29 mouse cellular contexts compared by ENCODE assay signal in genomic region chr7:76562506-76562905, GRCm38 (mm10).
A peak's percentile ranks its signal among the peaks of the same experiment; 100 is the strongest.
DNase-seq lines count a peak whose midpoint lies in the region; ATAC-seq and TF ChIP-seq lines count a peak whose summit lies in the region.
"Had no signal": no experiment of that assay in that cellular context is flagged by ENCODE, and none has a peak within 500 bp of the region (broad histone marks: within the 10 kb centered on the region; RNA-seq: fewer than 3 reads in every experiment).

No protein-coding gene starts in this region.

- DNase-seq in frontal cortex, adult 2 months (ENCODE audit: extremely low spot score in 1 of 2, low spot score in 1 of 2), result peak; percentile 2 to 52
- DNase-seq in frontal cortex, postnatal 14 days (ENCODE audit: low spot score in 2 of 2), result no peak
- peak; percentile 13 for DNase-seq in layer of hippocampus, adult 9-11 months
- DNase-seq in layer of hippocampus, postnatal 10 days (ENCODE audit: low spot score in 2 of 2), result no peak
- peak; percentile 66 for DNase-seq in brain, adult 2 months (ENCODE audit: low read depth, low spot score)
- peak; percentile 10 for DNase-seq in right cerebral cortex, postnatal 25 days
- DNase-seq in forebrain, postnatal 0 days, result no peak
- DNase-seq: adrenal gland, adult 8-10 months; cerebellum, adult 11-12 months; cerebellum, adult 9-11 months; embryo, embryonic 11 days; gastrocnemius, postnatal 36 days; heart, postnatal 14 days; kidney, adult 2 months; kidney, postnatal 36 days; spleen, adult 18-20 months; thymus, adult 2 months; thymus, postnatal 36 days had no signal

- no peak overlapping the region for H3K9ac ChIP-seq in forebrain, postnatal 0 days
- H3K9ac ChIP-seq: embryonic facial prominence, embryonic 12.5 days; intestine, embryonic 15.5 days; limb, embryonic 13.5 days; lung, embryonic 15.5 days had no signal

- 73% methylated on average over 4 of the region's 4 CpGs for WGBS in forebrain, postnatal 0 days

- H3K4me3 ChIP-seq in forebrain, postnatal 0 days (ENCODE audit: low read depth, low read length), result no peak overlapping the region
- H3K4me3 ChIP-seq: embryonic facial prominence, embryonic 12.5 days; intestine, embryonic 15.5 days; limb, embryonic 13.5 days; lung, embryonic 15.5 days; midbrain, embryonic 10.5 days had no signal

- no peak overlapping the region for H3K27ac ChIP-seq in forebrain, postnatal 0 days (ENCODE audit: low read depth, low read length)
- H3K27ac ChIP-seq: embryonic facial prominence, embryonic 12.5 days; hindbrain, postnatal 0 days; intestine, embryonic 15.5 days; limb, embryonic 13.5 days; lung, embryonic 15.5 days; midbrain, embryonic 10.5 days; stomach, postnatal 0 days had no signal

- H3K27me3 ChIP-seq in forebrain, postnatal 0 days (ENCODE audit: insufficient read depth, low read length), result no peaks in the 10 kb centered on the region
- H3K27me3 ChIP-seq: embryonic facial prominence, embryonic 12.5 days; intestine, embryonic 15.5 days; limb, embryonic 13.5 days; lung, embryonic 15.5 days had no signal

- H3K9me3 ChIP-seq in forebrain, postnatal 0 days (ENCODE audit: low read length), result no peaks in the 10 kb centered on the region
- H3K9me3 ChIP-seq: embryonic facial prominence, embryonic 12.5 days; intestine, embryonic 15.5 days; limb, embryonic 13.5 days; lung, embryonic 15.5 days; midbrain, embryonic 10.5 days had no signal

- ATAC-seq in forebrain, postnatal 0 days, result no peak
- ATAC-seq: forebrain, embryonic 14.5 days; hindbrain, postnatal 0 days; intestine, embryonic 15.5 days; midbrain, embryonic 16.5 days had no signal

- H3K4me1 ChIP-seq in forebrain, postnatal 0 days (ENCODE audit: insufficient read depth), result no peaks in the 10 kb centered on the region
- H3K4me1 ChIP-seq: embryonic facial prominence, embryonic 12.5 days; intestine, embryonic 15.5 days; limb, embryonic 13.5 days; lung, embryonic 15.5 days had no signal

- H3K36me3 ChIP-seq in forebrain, postnatal 0 days (ENCODE audit: insufficient read depth), result no peaks in the 10 kb centered on the region
- H3K36me3 ChIP-seq: embryonic facial prominence, embryonic 12.5 days; G1E; intestine, embryonic 15.5 days; limb, embryonic 13.5 days; lung, embryonic 15.5 days; midbrain, embryonic 10.5 days had no signal

- H3K4me2 ChIP-seq in forebrain, postnatal 0 days (ENCODE audit: low read depth), result no peak overlapping the region
- H3K4me2 ChIP-seq: embryonic facial prominence, embryonic 12.5 days; intestine, embryonic 15.5 days; limb, embryonic 13.5 days; liver, embryonic 11.5 days; lung, embryonic 15.5 days had no signal

- TF ChIP-seq CTCF in forebrain, postnatal 0 days (IDR thresholded peaks at IDR 0.05; ENCODE audit: low read depth), result no peak

Comparison
In these comparisons a context has a peak if more than half of its experiments do, and no peak if none do; other contexts are left out.
1. DNase-seq: peak in frontal cortex, adult 2 months (2 of 2), layer of hippocampus, adult 9-11 months (single experiment), brain, adult 2 months (single experiment) and right cerebral cortex, postnatal 25 days (single experiment); none in frontal cortex, postnatal 14 days (0 of 2), layer of hippocampus, postnatal 10 days (0 of 2) and forebrain, postnatal 0 days (single experiment).